Mouse (Mus musculus): Measurements from ENCODE around the gene Fezf1. TPM values are rescaled to one million over a fixed set of nuclear protein-coding genes. Genes with fewer than 3 reads are reported as not detected.

Fezf1 gene
- polyA plus RNA-seq, 2 experiments from 2014 or later = not detected

- ATAC-seq = no peak
Measured at GRCm38 (mm10) chr6:23246790-23247511, 1.2 kb downstream of the Fezf1 start.

GRCm38 (mm10) chr6:23246061-23246789 lies 1.9 kb downstream of the Fezf1 start:
- no peak for ATAC-seq

GRCm38 (mm10) chr6:23245545-23246011 lies 2.6 kb downstream of the Fezf1 start:
- no peak for ATAC-seq

- ATAC-seq = no peak
Measured at GRCm38 (mm10) chr6:23245121-23245520, 3.0 kb downstream of the Fezf1 start.

GRCm38 (mm10) chr6:23243821-23244760 lies 4.1 kb downstream of the Fezf1 start:
- no peak for ATAC-seq

- no peak for ATAC-seq
Measured at GRCm38 (mm10) chr6:23211499-23211898, 36.7 kb downstream of the Fezf1 start.

GRCm38 (mm10) chr6:23207791-23208190 lies 40.4 kb downstream of the Fezf1 start:
- no peak for ATAC-seq

GRCm38 (mm10) chr6:23202630-23203029 lies 45.5 kb downstream of the Fezf1 start:
- no peak for ATAC-seq

Other genes with a start within 250 kb of the Fezf1 start
- gene Aass, start 115.4 kb downstream of the Fezf1 start, polyA plus RNA-seq (2017; shearing (Covaris generic)) = not detected